27 mouse cellular contexts compared by ENCODE assay signal in the genomic region with DNA sequence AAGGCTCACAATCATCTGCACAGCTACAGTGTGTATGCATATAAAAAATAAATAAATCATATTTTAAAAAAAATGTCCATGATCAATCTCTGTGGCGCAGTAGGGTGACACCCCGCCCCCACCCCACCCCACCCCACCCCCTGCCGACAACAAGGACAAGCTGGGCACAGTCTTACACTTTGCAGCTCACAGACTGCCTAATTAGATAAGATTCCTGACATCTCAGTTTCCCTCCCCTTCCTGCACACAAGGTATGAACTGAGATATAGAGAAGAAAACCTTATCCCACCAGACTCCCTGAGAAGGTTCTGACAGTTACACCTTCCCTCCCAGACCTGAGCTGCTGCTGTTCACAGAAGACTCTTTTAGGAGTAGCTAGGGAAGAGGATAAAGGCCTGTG. TPM values are rescaled to one million over a fixed set of nuclear protein-coding genes. Genes with fewer than 3 reads are reported as not detected.
DNase-seq lines count a peak whose midpoint lies in the region; ATAC-seq lines count a peak whose summit lies in the region.
"Had no signal": no experiment of that assay in that cellular context is flagged by ENCODE, and none has a peak within 500 bp of the region (broad histone marks: within the 10 kb centered on the region; RNA-seq: fewer than 3 reads in every experiment).

No protein-coding gene starts in this region.

- no peaks in the 10 kb centered on the region for H3K9me3 ChIP-seq in kidney, embryonic 14.5 days (ENCODE audit: control insufficient read depth, low read length)
- 0 out of 2 replicates have a peak, but pooled peaks cover 4% of the 10 kb centered on the region for H3K9me3 ChIP-seq in liver, embryonic 12.5 days (replicated peaks)
- H3K9me3 ChIP-seq: embryonic facial prominence, embryonic 13.5 days; embryonic facial prominence, embryonic 15.5 days; forebrain, embryonic 10.5 days; forebrain, embryonic 12.5 days; G1E had no signal

- H3K27ac ChIP-seq in kidney, embryonic 14.5 days (ENCODE audit: low read depth, low read length): no peak overlapping the region
- no peak overlapping the region for H3K27ac ChIP-seq in liver, embryonic 12.5 days
- H3K27ac ChIP-seq: embryonic facial prominence, embryonic 13.5 days; embryonic facial prominence, embryonic 15.5 days; forebrain, embryonic 10.5 days; forebrain, embryonic 12.5 days had no signal

- no peaks in the 10 kb centered on the region for H3K27me3 ChIP-seq in kidney, embryonic 14.5 days (ENCODE audit: control insufficient read depth, insufficient read depth, low read length)
- peaks cover under 1% of the 10 kb centered on the region; the same call in 1 of the 2 replicates for H3K27me3 ChIP-seq in liver, embryonic 12.5 days (replicated peaks)
- H3K27me3 ChIP-seq: CH12.LX; embryonic facial prominence, embryonic 13.5 days; embryonic facial prominence, embryonic 15.5 days had no signal

- ATAC-seq in kidney, embryonic 14.5 days (ENCODE audit: low FRiP score, low TSS enrichment): 0 out of 2 replicates have a peak, but pooled peaks have one; percentile 28
- ATAC-seq in liver, embryonic 12.5 days: peak; percentile 47
- ATAC-seq in megakaryocyte progenitor cell, adult 5-6 weeks (replicated peaks; ENCODE audit: poor library complexity): peak; percentile 49; the same call in 1 of the 2 replicates
- ATAC-seq in granulocyte monocyte progenitor cell, adult 5-6 weeks (replicated peaks; ENCODE audit: poor library complexity, severe bottlenecking): no peak
- ATAC-seq: CD4-positive, CD25-positive, alpha-beta regulatory T cell, adult 4 months; forebrain, embryonic 14.5 days had no signal

- H3K4me3 ChIP-seq in kidney, embryonic 14.5 days (ENCODE audit: low read length): no peak overlapping the region
- H3K4me3 ChIP-seq in liver, embryonic 12.5 days: no peak overlapping the region
- H3K4me3 ChIP-seq: embryonic facial prominence, embryonic 13.5 days; embryonic facial prominence, embryonic 15.5 days; erythroblast, embryonic 14.5 days; forebrain, embryonic 10.5 days; forebrain, embryonic 12.5 days had no signal

- 81% methylated on average over 3 of the region's 3 CpGs for WGBS in kidney, embryonic 14.5 days
- WGBS in liver, embryonic 12.5 days (ENCODE audit: insufficient replicate concordance): 39% methylated on average over 3 of the region's 3 CpGs

- DNase-seq in kidney, postnatal 10 days: no peak
- DNase-seq in liver: no peak
- DNase-seq in urinary bladder, postnatal 14 days (ENCODE audit: low spot score): no peak
- DNase-seq: adrenal gland, adult 2 months; adrenal gland, postnatal 10 days; adrenal gland, postnatal 25 days; B cell, adult 2 months; cerebellum, adult 11 months; cerebellum, adult 18-20 months; cerebellum, adult 8-10 months; cerebellum, adult 9-11 months; cerebellum, postnatal 14 days; cerebellum, postnatal 36 days; embryo, embryonic 11 days had no signal

- H3K36me3 ChIP-seq in kidney, embryonic 14.5 days (ENCODE audit: control insufficient read depth, insufficient read depth, low read length): no peaks in the 10 kb centered on the region
- H3K36me3 ChIP-seq in liver, embryonic 12.5 days: no peaks in the 10 kb centered on the region
- H3K36me3 ChIP-seq: embryonic facial prominence, embryonic 15.5 days; forebrain, embryonic 12.5 days had no signal

- H3K4me2 ChIP-seq in kidney, embryonic 14.5 days (replicated peaks; ENCODE audit: low read depth, low read length): no peak overlapping the region
- H3K4me2 ChIP-seq in liver, embryonic 12.5 days: no peak overlapping the region
- H3K4me2 ChIP-seq: embryonic facial prominence, embryonic 13.5 days; embryonic facial prominence, embryonic 15.5 days; forebrain, embryonic 12.5 days had no signal

- H3K9ac ChIP-seq in kidney, embryonic 14.5 days (ENCODE audit: low read depth, low read length): no peak overlapping the region
- H3K9ac ChIP-seq in liver, embryonic 12.5 days: no peak overlapping the region
- H3K9ac ChIP-seq: embryonic facial prominence, embryonic 13.5 days; embryonic facial prominence, embryonic 15.5 days; forebrain, embryonic 12.5 days had no signal

- H3K4me1 ChIP-seq in kidney, embryonic 14.5 days (ENCODE audit: control insufficient read depth, insufficient read depth, low read length): no peaks in the 10 kb centered on the region
- H3K4me1 ChIP-seq in liver, embryonic 12.5 days: peaks cover 8% of the 10 kb centered on the region
- H3K4me1 ChIP-seq: embryonic facial prominence, embryonic 13.5 days; embryonic facial prominence, embryonic 15.5 days; forebrain, embryonic 10.5 days; forebrain, embryonic 12.5 days had no signal

RNA-seq across cellular contexts. Expression of a gene that starts 7.6 kb away (rescaled TPM):
- 0.47 and 0.76 TPM in 2 replicates for polyA plus RNA-seq in kidney, embryonic 14.5 days (2014; fragmentation: Nextera tagmentation; extraction: Ambion mirVana)
- polyA plus RNA-seq in liver, embryonic 12.5 days (2016; fragmentation: Nextera tagmentation; extraction: Ambion mirVana): 0.24 and 0.43 TPM in 2 replicates
- total RNA-seq in megakaryocyte progenitor cell, adult 5-6 weeks (2015): 0.76 and 1.0 TPM in 2 replicates
- 0.57 and 0.62 TPM in 2 replicates for total RNA-seq in megakaryocyte progenitor cell, adult 5-6 weeks (2017)
- 0.92 and 0.95 TPM in 2 replicates for total RNA-seq in granulocyte monocyte progenitor cell, adult 5-6 weeks (2014; fragmentation: Nextera tagmentation)
- 0.26 and 0.88 TPM in 2 replicates for total RNA-seq in granulocyte monocyte progenitor cell, adult 5-6 weeks (2017)
- polyA plus RNA-seq: CD4-positive, CD25-positive, alpha-beta regulatory T cell, adult 4 months had no signal

RNA-seq across cellular contexts. Expression of a gene that starts 12.7 kb away (rescaled TPM):
- polyA plus RNA-seq in kidney, embryonic 14.5 days (2014; fragmentation: Nextera tagmentation; extraction: Ambion mirVana): 1,360 and 1,560 TPM in 2 replicates
- 813 and 821 TPM in 2 replicates for polyA plus RNA-seq in liver, embryonic 12.5 days (2016; fragmentation: Nextera tagmentation; extraction: Ambion mirVana)
- 3,071 and 3,115 TPM in 2 replicates for total RNA-seq in megakaryocyte progenitor cell, adult 5-6 weeks (2015)
- total RNA-seq in megakaryocyte progenitor cell, adult 5-6 weeks (2017): 1,264 and 1,790 TPM in 2 replicates
- 2,621 and 2,837 TPM in 2 replicates for total RNA-seq in granulocyte monocyte progenitor cell, adult 5-6 weeks (2014; fragmentation: Nextera tagmentation)
- 1,142 and 1,421 TPM in 2 replicates for total RNA-seq in granulocyte monocyte progenitor cell, adult 5-6 weeks (2017)

RNA-seq across cellular contexts. Expression of a gene that starts 30.8 kb away (rescaled TPM):
- polyA plus RNA-seq in kidney, embryonic 14.5 days (2014; fragmentation: Nextera tagmentation; extraction: Ambion mirVana): 6.9 and 9.3 TPM in 2 replicates
- polyA plus RNA-seq in liver, embryonic 12.5 days (2016; fragmentation: Nextera tagmentation; extraction: Ambion mirVana): 4.4 and 5.1 TPM in 2 replicates
- 3.9 and 4.0 TPM in 2 replicates for total RNA-seq in megakaryocyte progenitor cell, adult 5-6 weeks (2015)
- 6.5 and 8.5 TPM in 2 replicates for total RNA-seq in megakaryocyte progenitor cell, adult 5-6 weeks (2017)
- total RNA-seq in granulocyte monocyte progenitor cell, adult 5-6 weeks (2014; fragmentation: Nextera tagmentation): 5.9 and 8.6 TPM in 2 replicates
- total RNA-seq in granulocyte monocyte progenitor cell, adult 5-6 weeks (2017): 7.6 and 7.8 TPM in 2 replicates

RNA-seq across cellular contexts. Expression of a gene that starts 37.2 kb away (rescaled TPM):
- polyA plus RNA-seq in kidney, embryonic 14.5 days (2014; fragmentation: Nextera tagmentation; extraction: Ambion mirVana): 17.7 and 22.1 TPM in 2 replicates
- polyA plus RNA-seq in liver, embryonic 12.5 days (2016; fragmentation: Nextera tagmentation; extraction: Ambion mirVana): 5.9 and 6.6 TPM in 2 replicates
- 20.6 and 22.2 TPM in 2 replicates for total RNA-seq in megakaryocyte progenitor cell, adult 5-6 weeks (2015)
- total RNA-seq in megakaryocyte progenitor cell, adult 5-6 weeks (2017): 6.4 and 8.2 TPM in 2 replicates
- total RNA-seq in granulocyte monocyte progenitor cell, adult 5-6 weeks (2014; fragmentation: Nextera tagmentation): 26.6 and 32.4 TPM in 2 replicates
- total RNA-seq in granulocyte monocyte progenitor cell, adult 5-6 weeks (2017): 4.8 and 8.1 TPM in 2 replicates

RNA-seq across cellular contexts. Expression of a gene that starts 42.8 kb away (rescaled TPM):
- 6.2 and 10.7 TPM in 2 replicates for polyA plus RNA-seq in kidney, embryonic 14.5 days (2014; fragmentation: Nextera tagmentation; extraction: Ambion mirVana)
- polyA plus RNA-seq in liver, embryonic 12.5 days (2016; fragmentation: Nextera tagmentation; extraction: Ambion mirVana): 5.4 and 5.7 TPM in 2 replicates
- total RNA-seq in megakaryocyte progenitor cell, adult 5-6 weeks (2015): 3.1 and 4.4 TPM in 2 replicates
- total RNA-seq in megakaryocyte progenitor cell, adult 5-6 weeks (2017): 2.6 and 3.3 TPM in 2 replicates
- total RNA-seq in granulocyte monocyte progenitor cell, adult 5-6 weeks (2014; fragmentation: Nextera tagmentation): 5.4 and 9.5 TPM in 2 replicates
- 3.0 and 4.0 TPM in 2 replicates for total RNA-seq in granulocyte monocyte progenitor cell, adult 5-6 weeks (2017)
